Mouse (Mus musculus): Measurements from ENCODE around the gene Fcgr1.

- TF ChIP-seq POLR2A (IDR thresholded peaks at IDR 0.05; ENCODE audit: insufficient read length, low read depth) (no peak), CEBPB (IDR thresholded peaks at IDR 0.05; ENCODE audit: insufficient read depth, poor library complexity, severe bottlenecking) (no peak)
Observed at GRCm38 (mm10) chr3:96328730-96329387, 35.1 kb upstream of the Fcgr1 start.
